Mouse (Mus musculus): ENCODE measurements around the gene Ndufs7.
"Not testable (repeated sequence)": the region's sequence is repeated elsewhere in the genome, so short reads cannot be mapped to it uniquely, and the experiment has no call there.

Gene Ndufs7

DNA sequence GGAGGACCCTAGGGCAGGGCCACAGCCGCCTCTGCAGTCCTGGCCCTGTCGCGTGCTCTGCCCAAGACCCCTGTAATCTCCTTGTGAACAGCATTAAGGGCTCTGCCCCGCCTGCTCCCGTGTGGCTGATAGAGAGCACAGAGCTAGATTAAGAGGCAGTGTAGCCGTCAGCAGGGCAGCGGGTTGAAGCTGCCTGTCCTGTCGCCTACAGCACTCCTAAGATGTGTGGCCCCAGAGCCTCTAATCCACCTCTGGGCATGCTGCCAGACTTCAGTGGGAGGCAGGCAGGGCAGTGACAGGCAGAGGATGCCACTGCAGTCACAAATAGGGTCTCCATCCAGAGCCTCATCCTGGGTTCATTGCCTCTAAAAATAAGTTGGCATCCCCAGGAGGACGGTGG lies 6.8 kb upstream of the Ndufs7 start:
- no peak for DNase-seq (ENCODE audit: low spot score)

- DNase-seq (ENCODE audit: low spot score): no peak
Observed at GRCm38 (mm10) chr10:80242607-80243006, 6.3 kb upstream of the Ndufs7 start.

- no peak for DNase-seq (ENCODE audit: low spot score)
Observed at GRCm38 (mm10) chr10:80244791-80245399, 4.0 kb upstream of the Ndufs7 start.

DNA sequence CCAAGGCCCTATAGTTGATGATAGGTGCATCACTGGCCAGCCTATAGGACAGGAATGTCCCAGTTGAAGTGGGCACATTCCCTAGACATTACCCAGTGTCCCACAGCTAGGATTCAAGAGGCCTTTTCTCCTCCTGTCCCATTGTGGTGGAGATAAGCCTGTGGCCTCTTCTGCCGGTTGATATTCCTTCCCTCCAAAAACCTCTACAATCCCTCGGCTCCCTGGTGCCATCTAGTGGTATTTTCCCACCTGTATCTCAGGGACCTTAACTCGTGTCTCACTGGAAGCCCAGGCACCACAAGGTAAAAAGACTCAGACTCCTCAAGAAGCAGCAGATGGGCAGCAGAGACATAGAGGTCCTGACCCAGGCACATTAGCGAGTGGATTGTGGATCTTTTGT lies 3.3 kb upstream of the Ndufs7 start:
- peak; percentile 68 for DNase-seq (ENCODE audit: low spot score)

- DNase-seq (ENCODE audit: low spot score): no peak
Observed at GRCm38 (mm10) chr10:80247849-80248248, 1.1 kb upstream of the Ndufs7 start.

DNA sequence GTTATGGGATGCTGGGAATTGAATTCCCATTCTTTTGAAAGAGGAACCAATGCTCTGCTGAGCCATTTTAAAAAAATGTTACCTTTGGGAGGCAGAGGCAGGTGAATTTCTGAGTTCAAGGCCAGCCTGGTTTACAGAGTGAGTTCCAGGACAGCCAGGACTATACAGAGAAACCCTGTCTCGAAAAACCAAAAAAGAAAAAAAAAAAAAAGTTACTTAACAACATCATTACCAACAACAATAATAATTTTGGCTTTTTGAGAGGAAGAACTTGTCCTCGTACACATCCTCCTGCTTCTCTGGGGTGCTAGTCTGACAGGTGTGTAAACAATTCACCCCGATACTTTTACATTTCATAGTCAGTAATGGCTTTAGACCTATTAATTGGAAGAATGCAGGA lies 484 bp upstream of the Ndufs7 start:
- not testable (repeated sequence) for DNase-seq (ENCODE audit: low spot score)

- no peak for DNase-seq (ENCODE audit: low spot score)
Observed at GRCm38 (mm10) chr10:80250059-80250458, 1.1 kb downstream of the Ndufs7 start.

GRCm38 (mm10) chr10:80250573-80250972 lies 1.7 kb downstream of the Ndufs7 start:
- no peak for DNase-seq (ENCODE audit: low spot score)

- no peak for DNase-seq (ENCODE audit: low spot score)
Observed at GRCm38 (mm10) chr10:80252011-80252410, 3.1 kb downstream of the Ndufs7 start.

DNA sequence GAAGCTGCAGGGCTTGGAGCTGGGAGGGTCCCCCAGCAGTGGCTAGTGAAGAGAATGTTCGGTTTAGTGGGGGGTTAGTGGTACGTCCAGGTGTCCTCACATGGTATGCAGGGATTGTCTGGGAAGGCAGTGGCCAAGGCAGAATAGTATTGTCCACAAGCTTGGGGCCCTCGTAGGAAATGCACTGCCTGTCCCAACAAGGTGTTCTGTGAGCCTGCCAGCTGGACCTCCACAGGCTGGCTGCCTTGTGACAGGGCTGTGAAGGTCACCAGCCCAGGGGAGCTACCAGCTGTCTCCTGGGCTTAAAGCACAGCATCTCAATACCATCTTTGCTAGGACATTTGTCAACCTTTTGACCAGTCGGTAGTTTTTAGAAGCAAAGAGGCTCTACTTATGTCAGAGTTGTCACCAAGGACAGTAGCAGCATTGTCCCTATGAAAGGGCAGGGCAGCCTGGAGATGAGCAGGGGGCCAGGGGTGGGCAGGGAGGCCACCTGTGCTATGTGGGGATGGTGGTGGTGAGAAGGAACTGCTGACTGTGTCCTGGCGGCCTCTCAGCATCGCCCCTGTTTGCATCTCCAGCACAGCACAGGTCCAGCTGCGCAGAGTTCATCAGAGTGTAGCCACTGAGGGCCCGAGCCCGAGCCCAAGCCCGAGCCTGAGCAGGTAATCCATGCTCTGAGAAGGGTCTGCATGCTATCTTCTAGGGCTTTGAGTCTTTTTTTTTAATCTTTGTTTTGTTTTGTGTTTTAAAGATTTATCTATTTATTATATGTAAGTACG lies 3.8 kb downstream of the Ndufs7 start:
- no peak for DNase-seq (ENCODE audit: low spot score)

DNA sequence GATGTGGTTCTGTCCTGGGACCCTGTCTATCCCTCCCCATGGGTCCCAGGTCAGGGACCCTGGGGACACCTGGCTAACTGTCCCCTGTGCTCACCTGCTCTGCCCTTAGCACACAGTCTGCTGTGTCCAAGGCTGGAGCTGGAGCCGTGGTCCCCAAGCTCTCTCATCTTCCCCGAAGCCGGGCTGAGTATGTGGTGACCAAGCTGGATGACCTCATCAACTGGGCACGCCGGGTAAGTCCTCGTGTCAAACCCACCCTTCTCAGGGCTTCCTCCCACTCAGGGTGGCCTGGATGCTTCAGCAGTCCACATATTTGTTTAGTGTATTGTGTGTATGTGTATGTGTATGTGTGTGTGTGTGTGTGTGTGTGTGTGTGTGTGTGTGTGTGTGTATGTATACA lies 4.6 kb downstream of the Ndufs7 start:
- no peak for DNase-seq (ENCODE audit: low spot score)

- DNase-seq (ENCODE audit: low spot score): no peak
Observed at GRCm38 (mm10) chr10:80254331-80255297, 5.7 kb downstream of the Ndufs7 start.

DNA sequence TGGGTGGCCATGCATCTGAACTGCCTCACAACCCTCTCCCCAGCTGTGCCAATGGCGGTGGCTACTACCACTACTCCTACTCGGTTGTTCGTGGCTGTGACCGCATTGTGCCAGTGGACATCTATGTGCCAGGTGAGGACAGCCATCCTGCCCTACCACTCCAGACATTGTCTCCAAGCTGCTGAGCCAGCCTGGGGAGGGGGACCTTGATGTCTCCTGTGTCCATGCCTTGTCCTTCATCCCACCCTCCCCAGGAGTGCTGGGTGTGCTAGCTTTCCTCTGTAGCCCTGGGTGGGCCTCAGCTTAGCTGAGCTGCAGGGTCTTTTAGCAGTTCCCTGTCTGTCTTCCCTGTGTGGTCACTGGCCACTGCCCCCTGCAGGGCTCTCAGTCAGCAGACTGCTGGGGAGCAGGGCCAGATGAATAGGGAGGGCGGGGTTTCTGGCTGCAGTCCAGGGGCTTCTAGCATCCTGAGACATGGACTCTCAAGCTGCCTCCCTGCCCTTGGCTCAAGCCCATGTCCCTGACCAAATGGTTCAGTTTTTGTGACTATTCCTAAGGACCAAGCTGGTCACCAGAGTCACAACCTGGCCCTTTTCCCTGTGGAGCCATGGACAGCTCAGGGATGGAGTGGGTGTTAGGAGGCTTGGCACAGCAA lies 7.1 kb downstream of the Ndufs7 start:
- DNase-seq (ENCODE audit: low spot score): no peak

DNA sequence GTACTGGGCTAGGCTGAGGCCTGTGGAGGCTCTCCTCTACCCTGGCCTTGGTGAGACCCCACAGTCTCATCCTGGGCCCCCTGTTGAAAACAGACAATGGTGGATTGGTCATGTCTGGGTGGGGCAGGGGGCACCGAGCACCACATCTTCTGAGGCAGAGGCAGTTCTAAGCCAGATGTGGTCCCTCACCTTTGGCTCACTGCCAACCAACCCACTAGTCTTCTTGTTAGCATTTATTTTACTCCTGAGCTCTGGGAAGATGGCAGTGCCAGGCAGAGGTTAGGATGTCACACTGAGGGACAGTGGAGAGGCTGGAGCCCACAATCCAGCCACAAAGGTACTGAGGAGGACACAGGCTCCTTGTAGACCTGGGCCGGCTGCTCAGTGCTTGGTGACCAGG lies 9.0 kb downstream of the Ndufs7 start:
- DNase-seq (ENCODE audit: low spot score): no peak

DNA sequence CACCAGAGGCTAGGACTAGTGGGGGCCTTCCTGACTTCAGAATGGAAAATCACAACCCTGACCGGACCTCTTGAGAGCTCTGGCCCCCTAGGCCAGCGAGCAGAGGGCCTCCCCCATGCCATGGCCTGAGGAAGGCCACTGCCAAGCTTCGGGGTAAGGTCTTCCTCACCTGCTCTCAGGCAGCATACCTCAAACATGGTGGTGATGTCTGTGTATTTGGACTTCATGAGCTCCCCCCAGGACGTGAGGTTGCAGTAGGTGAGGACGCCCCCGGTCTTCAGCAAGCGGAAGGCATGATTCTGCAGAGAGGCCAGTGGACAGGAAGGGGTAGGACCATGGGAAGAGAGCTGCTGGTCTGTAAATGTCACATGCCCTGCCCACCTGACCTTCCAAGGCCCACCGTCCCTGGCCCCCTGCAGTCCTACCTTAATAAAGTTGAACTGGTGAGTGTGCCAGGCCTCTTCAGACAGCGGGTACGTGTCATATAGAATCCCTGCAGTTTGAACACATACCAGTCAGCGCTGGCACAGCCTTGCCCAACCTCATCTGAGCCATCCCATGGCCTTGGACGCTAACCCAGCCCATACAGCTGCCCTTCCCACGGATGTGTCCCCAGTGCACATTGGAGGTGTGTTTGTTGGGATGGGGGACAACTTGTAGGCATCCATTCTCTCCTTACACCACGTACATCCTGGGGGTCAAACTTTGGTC lies 10.0 kb downstream of the Ndufs7 start:
- no peak for DNase-seq (ENCODE audit: low spot score)

DNA sequence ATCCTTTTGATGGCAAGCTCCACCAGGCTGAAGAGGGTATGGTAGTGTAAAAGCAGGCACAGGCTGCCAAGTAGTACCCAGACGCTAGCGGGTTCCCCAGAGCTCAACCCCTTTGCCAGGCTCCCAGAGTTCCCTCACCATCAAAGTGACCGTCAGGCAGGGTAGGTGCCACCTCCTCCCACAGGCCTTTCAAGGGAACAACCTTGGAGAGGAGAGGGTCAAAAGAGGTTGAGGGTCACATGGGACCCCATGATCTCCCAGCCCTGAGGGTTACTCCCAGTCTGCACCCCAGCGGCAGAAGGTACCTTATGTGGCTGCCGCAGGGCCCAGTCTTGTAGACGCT lies 10.5 kb downstream of the Ndufs7 start:
- no peak for DNase-seq (ENCODE audit: low spot score)

GRCm38 (mm10) chr10:80259861-80260641 lies 11.1 kb downstream of the Ndufs7 start:
- DNase-seq (ENCODE audit: low spot score): no peak

GRCm38 (mm10) chr10:80260642-80261584 lies 12.0 kb downstream of the Ndufs7 start, which contains the start of the genes Gamt and Dazap1:
Gamt (minus strand) TSS chr10:80261012.
Dazap1 (plus strand) TSS chr10:80261486.
- DNase-seq (ENCODE audit: low spot score): peak; percentile 87

GRCm38 (mm10) chr10:80261585-80261968 lies 12.7 kb downstream of the Ndufs7 start:
- DNase-seq (ENCODE audit: low spot score): peak; percentile 85
